Mouse (Mus musculus): ENCODE measurements around the gene Aipl1. TPM values are rescaled to one million over a fixed set of nuclear protein-coding genes. Genes with fewer than 3 reads are reported as not detected.

Aipl1 gene
- total RNA-seq, 1 experiment, result 0.18 TPM

- Histone ChIP-seq H3K9ac (ENCODE audit: insufficient read depth, low read depth, low read length, poor library complexity, severe bottlenecking) (no peak overlapping the region), H3K4me3 (ENCODE audit: insufficient read depth in 1 of 2, low read depth in 1 of 2, low read length in 2 of 2, poor library complexity in 1 of 2, severe bottlenecking in 1 of 2) (no peak overlapping the region), H3K4me1 (ENCODE audit: control insufficient read depth in 2 of 2, insufficient read depth in 2 of 2, low read length in 2 of 2, poor library complexity in 1 of 2) (peaks cover 0 to 1% of the 10 kb centered on the region in 2 experiments; a peak in 1 of 4 replicates), H3K9me3 (ENCODE audit: control insufficient read depth, insufficient read depth, low read depth, low read length) (no peaks in the 10 kb centered on the region), H3K36me3 (ENCODE audit: control insufficient read depth, insufficient read depth, low read length, poor library complexity, severe bottlenecking) (no peaks in the 10 kb centered on the region), H3K27ac (ENCODE audit: insufficient read depth, low read depth, low read length, poor library complexity, severe bottlenecking) (no peak overlapping the region)
- no peak for TF ChIP-seq CHD2 (IDR thresholded peaks at IDR 0.05; ENCODE audit: low read depth, low read length)
- TF ChIP-seq ZNF384 (IDR thresholded peaks at IDR 0.05; ENCODE audit: low read depth, low read length), result no peak
- no peak for TF ChIP-seq MAFK (IDR thresholded peaks at IDR 0.05; ENCODE audit: insufficient read depth, low read depth, low read length)
- TF ChIP-seq HCFC1 (IDR thresholded peaks at IDR 0.05; ENCODE audit: borderline replicate concordance, insufficient read depth, low read length), result no peak
- 0 out of 2 replicates have a peak, but pooled peaks have one; percentile 9 for TF ChIP-seq ZC3H11A (IDR thresholded peaks at IDR 0.05; ENCODE audit: borderline replicate concordance, low read depth, low read length)
- in situ Hi-C loops (cut with MboI; ENCODE audit: low sequenced_read_pairs in 2 of 2, unreplicated experiment in 2 of 2), result loop anchor here in 1 of 2 experiments (25.0 kb wide), 1 partner anchor 701 kb away; no protein-coding TSS in a partner anchor
- peak; percentile 66 for DNase-seq (ENCODE audit: low read depth, low spot score)
Measured at GRCm38 (mm10) chr11:72037996-72038395, 687 bp upstream of the Aipl1 start.

DNA sequence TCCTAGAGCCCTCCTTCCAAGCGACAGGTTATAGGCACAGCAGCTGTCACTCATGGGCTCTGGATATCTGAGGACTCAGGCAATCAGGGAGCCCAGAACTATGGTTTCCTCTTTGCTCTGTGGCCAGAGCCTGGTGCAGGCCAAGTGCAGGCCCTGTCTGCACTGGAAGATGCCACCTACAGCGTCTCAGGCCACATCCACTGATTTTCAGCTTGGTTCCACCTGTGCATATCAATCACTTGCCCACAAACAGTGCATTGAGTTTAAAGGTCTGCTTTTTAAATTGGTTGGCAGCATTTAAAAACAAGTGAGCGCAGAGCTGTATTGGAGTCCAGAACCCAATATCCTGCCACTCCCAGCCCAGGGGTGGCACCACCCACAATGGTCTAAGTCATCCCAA is 4.7 kb downstream of the Aipl1 start:
- H3K9me3 ChIP-seq (ENCODE audit: control insufficient read depth, insufficient read depth, low read depth, low read length), result no peaks in the 10 kb centered on the region
- TF ChIP-seq ZNF384 (IDR thresholded peaks at IDR 0.05; ENCODE audit: low read depth, low read length), result no peak
- no peak for TF ChIP-seq ZC3H11A (IDR thresholded peaks at IDR 0.05; ENCODE audit: borderline replicate concordance, low read depth, low read length)
- no peak for TF ChIP-seq CHD2 (IDR thresholded peaks at IDR 0.05; ENCODE audit: low read depth, low read length)
- TF ChIP-seq MAFK (IDR thresholded peaks at IDR 0.05; ENCODE audit: insufficient read depth, low read depth, low read length), result no peak
- TF ChIP-seq HCFC1 (IDR thresholded peaks at IDR 0.05; ENCODE audit: borderline replicate concordance, insufficient read depth, low read length), result no peak
- H3K27ac ChIP-seq (ENCODE audit: insufficient read depth, low read depth, low read length, poor library complexity, severe bottlenecking), result no peak overlapping the region
- H3K4me1 ChIP-seq (ENCODE audit: control insufficient read depth in 2 of 2, insufficient read depth in 2 of 2, low read length in 2 of 2, poor library complexity in 1 of 2), result no peaks in the 10 kb centered on the region
- no peak overlapping the region for H3K4me3 ChIP-seq (ENCODE audit: insufficient read depth in 1 of 2, low read depth in 1 of 2, low read length in 2 of 2, poor library complexity in 1 of 2, severe bottlenecking in 1 of 2)
- no peak overlapping the region for H3K9ac ChIP-seq (ENCODE audit: insufficient read depth, low read depth, low read length, poor library complexity, severe bottlenecking)
- in situ Hi-C loops (cut with MboI; ENCODE audit: low sequenced_read_pairs in 2 of 2, unreplicated experiment in 2 of 2), result loop anchor here in 1 of 2 experiments (25.0 kb wide), 1 partner anchor 695 kb away; no protein-coding TSS in a partner anchor
- DNase-seq (ENCODE audit: low read depth, low spot score), result no peak
- no peaks in the 10 kb centered on the region for H3K36me3 ChIP-seq (ENCODE audit: control insufficient read depth, insufficient read depth, low read length, poor library complexity, severe bottlenecking)

DNA sequence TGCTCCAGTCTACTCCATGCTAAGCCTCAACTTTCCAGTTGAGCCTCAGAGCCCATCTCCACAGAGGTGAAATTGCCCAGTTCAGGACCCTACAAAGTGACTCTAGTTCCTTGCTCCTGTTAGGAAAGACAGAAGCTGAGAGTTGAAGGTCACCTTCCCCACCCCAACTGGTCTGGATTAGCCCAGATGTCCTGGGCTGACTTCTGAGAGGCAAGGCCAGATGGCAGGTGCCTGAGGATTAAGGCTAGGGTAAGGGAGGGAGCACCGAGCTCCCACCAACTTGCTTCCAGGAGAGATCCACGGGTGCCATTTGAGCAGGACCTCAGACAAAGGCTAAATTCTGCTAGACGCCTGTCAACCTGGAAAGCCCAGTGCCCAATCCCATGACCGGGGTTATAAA is 5.2 kb downstream of the Aipl1 start:
- H3K36me3 ChIP-seq (ENCODE audit: control insufficient read depth, insufficient read depth, low read length, poor library complexity, severe bottlenecking), result no peaks in the 10 kb centered on the region
- no peak overlapping the region for H3K9ac ChIP-seq (ENCODE audit: insufficient read depth, low read depth, low read length, poor library complexity, severe bottlenecking)
- no peak overlapping the region for H3K27ac ChIP-seq (ENCODE audit: insufficient read depth, low read depth, low read length, poor library complexity, severe bottlenecking)
- H3K9me3 ChIP-seq (ENCODE audit: control insufficient read depth, insufficient read depth, low read depth, low read length), result no peaks in the 10 kb centered on the region
- no peak for DNase-seq (ENCODE audit: low read depth, low spot score)
- in situ Hi-C loops (cut with MboI; ENCODE audit: low sequenced_read_pairs in 2 of 2, unreplicated experiment in 2 of 2), result loop anchor here in 1 of 2 experiments (25.0 kb wide), 1 partner anchor 695 kb away; no protein-coding TSS in a partner anchor
- no peak overlapping the region for H3K4me3 ChIP-seq (ENCODE audit: insufficient read depth in 1 of 2, low read depth in 1 of 2, low read length in 2 of 2, poor library complexity in 1 of 2, severe bottlenecking in 1 of 2)
- no peaks in the 10 kb centered on the region for H3K4me1 ChIP-seq (ENCODE audit: control insufficient read depth in 2 of 2, insufficient read depth in 2 of 2, low read length in 2 of 2, poor library complexity in 1 of 2)
- TF ChIP-seq ZNF384 (IDR thresholded peaks at IDR 0.05; ENCODE audit: low read depth, low read length), result no peak
- TF ChIP-seq MAFK (IDR thresholded peaks at IDR 0.05; ENCODE audit: insufficient read depth, low read depth, low read length), result no peak
- no peak for TF ChIP-seq HCFC1 (IDR thresholded peaks at IDR 0.05; ENCODE audit: borderline replicate concordance, insufficient read depth, low read length)
- TF ChIP-seq CHD2 (IDR thresholded peaks at IDR 0.05; ENCODE audit: low read depth, low read length), result no peak
- no peak for TF ChIP-seq ZC3H11A (IDR thresholded peaks at IDR 0.05; ENCODE audit: borderline replicate concordance, low read depth, low read length)

DNA sequence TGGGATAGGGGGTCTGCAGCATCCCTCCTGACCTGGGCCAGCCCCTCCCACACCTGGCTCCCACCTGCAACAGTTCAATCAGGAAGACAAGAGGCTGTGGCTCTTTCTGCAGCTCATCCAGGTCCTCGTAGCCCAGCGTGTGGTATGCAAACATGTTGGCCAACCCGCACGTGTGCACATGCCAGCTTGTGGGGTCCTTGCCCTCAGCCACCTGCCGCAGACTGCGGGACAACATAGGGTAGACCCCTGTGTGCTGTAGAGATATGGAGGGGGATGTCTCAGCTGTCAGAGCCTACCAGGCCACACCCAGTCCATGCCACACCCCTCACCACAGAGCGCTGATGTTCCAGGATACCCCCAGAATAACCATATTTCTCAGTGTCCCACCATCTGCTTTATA is 6.0 kb downstream of the Aipl1 start:
- in situ Hi-C loops (cut with MboI; ENCODE audit: low sequenced_read_pairs in 2 of 2, unreplicated experiment in 2 of 2), result loop anchor here in 1 of 2 experiments (25.0 kb wide), 1 partner anchor 694 kb away; no protein-coding TSS in a partner anchor

More for the DNA sequence above, 6.0 kb downstream of the Aipl1 start:
- Histone ChIP-seq H3K36me3 (ENCODE audit: control insufficient read depth, insufficient read depth, low read length, poor library complexity, severe bottlenecking) (no peaks in the 10 kb centered on the region), H3K9ac (ENCODE audit: insufficient read depth, low read depth, low read length, poor library complexity, severe bottlenecking) (no peak overlapping the region), H3K4me3 (ENCODE audit: insufficient read depth in 1 of 2, low read depth in 1 of 2, low read length in 2 of 2, poor library complexity in 1 of 2, severe bottlenecking in 1 of 2) (no peak overlapping the region), H3K27ac (ENCODE audit: insufficient read depth, low read depth, low read length, poor library complexity, severe bottlenecking) (no peak overlapping the region), H3K4me1 (ENCODE audit: control insufficient read depth in 2 of 2, insufficient read depth in 2 of 2, low read length in 2 of 2, poor library complexity in 1 of 2) (no peaks in the 10 kb centered on the region), H3K9me3 (ENCODE audit: control insufficient read depth, insufficient read depth, low read depth, low read length) (no peaks in the 10 kb centered on the region)
- TF ChIP-seq ZC3H11A (IDR thresholded peaks at IDR 0.05; ENCODE audit: borderline replicate concordance, low read depth, low read length) (no peak), HCFC1 (IDR thresholded peaks at IDR 0.05; ENCODE audit: borderline replicate concordance, insufficient read depth, low read length) (no peak), ZNF384 (IDR thresholded peaks at IDR 0.05; ENCODE audit: low read depth, low read length) (no peak), MAFK (IDR thresholded peaks at IDR 0.05; ENCODE audit: insufficient read depth, low read depth, low read length) (no peak), CHD2 (IDR thresholded peaks at IDR 0.05; ENCODE audit: low read depth, low read length) (no peak)
- DNase-seq (ENCODE audit: low read depth, low spot score), result no peak

All from ES-E14 (cell line).